ENCODE assay signal across 8 mouse cellular contexts in the genomic region with DNA sequence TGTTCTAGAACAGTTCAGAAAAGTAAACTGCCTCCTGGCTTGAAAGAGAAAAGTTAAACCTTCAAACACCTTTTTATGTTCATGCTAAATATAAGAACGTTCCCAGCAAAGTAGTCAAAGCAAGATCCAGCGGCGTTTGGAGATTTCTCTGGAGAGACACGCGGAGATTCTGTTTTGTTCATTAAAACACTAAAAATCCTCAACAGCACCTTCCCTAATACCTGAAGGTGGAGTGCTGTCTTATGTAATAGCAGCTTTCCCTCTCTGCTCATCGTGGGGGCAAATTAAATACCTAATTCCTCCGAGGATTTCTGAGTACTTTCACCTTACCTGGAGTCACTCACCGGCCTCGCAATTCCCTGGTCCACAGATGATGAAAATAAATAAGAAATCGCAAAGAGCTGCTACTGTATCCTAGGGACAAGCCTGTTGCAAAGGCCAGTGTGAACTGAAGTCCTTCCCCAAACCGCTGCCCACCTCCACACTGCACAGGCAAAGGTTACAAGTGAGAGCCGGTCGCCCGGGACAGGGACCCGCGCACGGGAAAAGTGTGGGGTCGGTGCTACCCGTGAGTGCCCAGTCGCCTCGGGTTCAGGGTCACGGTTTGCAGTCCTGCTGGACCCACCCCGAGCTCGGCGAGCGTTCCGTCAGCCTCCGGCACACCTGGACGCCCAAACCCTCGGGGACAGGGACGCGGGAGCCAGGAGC. TPM values are rescaled to one million over a fixed set of nuclear protein-coding genes. Genes with fewer than 3 reads are reported as not detected.
DNase-seq lines count a peak whose midpoint lies in the region; ATAC-seq lines count a peak whose summit lies in the region.

No protein-coding gene starts in this region.

- H3K4me1 ChIP-seq in lung, embryonic 15.5 days = peaks cover 51% of the 10 kb centered on the region
- H3K4me1 ChIP-seq in hindbrain, embryonic 11.5 days (replicated peaks; ENCODE audit: control insufficient read depth, insufficient read depth, low read length) = 0 out of 2 replicates have a peak, but pooled peaks cover 4% of the 10 kb centered on the region

- H3K27me3 ChIP-seq in lung, embryonic 15.5 days = no peaks in the 10 kb centered on the region
- peaks cover 3% of the 10 kb centered on the region; the same call in 1 of the 2 replicates for H3K27me3 ChIP-seq in hindbrain, embryonic 11.5 days (ENCODE audit: control insufficient read depth, insufficient read depth, low read length)

- H3K9ac ChIP-seq in lung, embryonic 15.5 days = peak overlapping the region; percentile 73
- H3K9ac ChIP-seq in hindbrain, embryonic 11.5 days (ENCODE audit: low read depth, low read length) = peak overlapping the region; percentile 82

- peak; percentile 12 to 27 for DNase-seq in cerebellum, postnatal 14 days
- DNase-seq in cerebellum, adult 9-11 months = no peak
- no peak for DNase-seq in lung, postnatal 4 days
- no peak for DNase-seq in hindbrain, embryonic 11.5 days (ENCODE audit: low spot score)
- peak; percentile 3 for DNase-seq in lung, postnatal 10 days
- no peak for DNase-seq in ovary, adult 18-20 months (ENCODE audit: low spot score)
- DNase-seq in ovary, postnatal 10 days (ENCODE audit: low spot score) = no peak

- no peaks in the 10 kb centered on the region for H3K36me3 ChIP-seq in lung, embryonic 15.5 days
- H3K36me3 ChIP-seq in hindbrain, embryonic 11.5 days (ENCODE audit: control insufficient read depth, insufficient read depth, low read length) = no peaks in the 10 kb centered on the region

- peak overlapping the region; percentile 80 for H3K4me3 ChIP-seq in lung, embryonic 15.5 days
- H3K4me3 ChIP-seq in hindbrain, embryonic 11.5 days (ENCODE audit: low read depth, low read length) = peak overlapping the region; percentile 68

- peak overlapping the region; percentile 57 for H3K27ac ChIP-seq in lung, embryonic 15.5 days
- H3K27ac ChIP-seq in hindbrain, embryonic 11.5 days (ENCODE audit: low read depth, low read length) = no peak overlapping the region

- 2% methylated on average over 31 of the region's 32 CpGs for WGBS in lung, embryonic 15.5 days
- WGBS in hindbrain, embryonic 11.5 days = 2% methylated on average over 32 of the region's 32 CpGs

- no peaks in the 10 kb centered on the region for H3K9me3 ChIP-seq in lung, embryonic 15.5 days
- no peaks in the 10 kb centered on the region for H3K9me3 ChIP-seq in hindbrain, embryonic 11.5 days (ENCODE audit: control insufficient read depth, low read length)

- peak overlapping the region; percentile 90 for H3K4me2 ChIP-seq in lung, embryonic 15.5 days
- peak overlapping the region; percentile 93 for H3K4me2 ChIP-seq in hindbrain, embryonic 11.5 days (replicated peaks; ENCODE audit: low read depth, low read length)

- ATAC-seq in lung, embryonic 15.5 days (ENCODE audit: borderline replicate concordance, extremely low read depth, low FRiP score, low TSS enrichment) = no peak
- ATAC-seq in hindbrain, embryonic 11.5 days (ENCODE audit: low FRiP score) = no peak; the same call in 1 of the 2 replicates

RNA-seq across cellular contexts. Expression of a gene that starts 3.1 kb away (rescaled TPM):
- polyA plus RNA-seq in lung, embryonic 15.5 days (2015; fragmentation: Nextera tagmentation; extraction: Ambion mirVana) = 357 TPM in 2 replicates
- 91.7 and 103 TPM in 2 replicates for polyA plus RNA-seq in hindbrain, embryonic 11.5 days (2014; fragmentation: Nextera tagmentation; extraction: Ambion mirVana)

Comparison
In these comparisons a context has a peak if more than half of its experiments do, and no peak if none do; other contexts are left out.
1. DNase-seq: peak in cerebellum, postnatal 14 days (2 of 2) and lung, postnatal 10 days (single experiment); none in cerebellum, adult 9-11 months (single experiment), lung, postnatal 4 days (0 of 2), hindbrain, embryonic 11.5 days (single experiment), ovary, adult 18-20 months (single experiment) and ovary, postnatal 10 days (single experiment).